Mouse (Mus musculus): ENCODE data around the gene Prnp.

GRCm38 (mm10) chr2:131895106-131895505 lies 14.6 kb upstream of the Prnp start:
- TF ChIP-seq CTCF (IDR thresholded peaks at IDR 0.05 in 2 of 3, conservative IDR thresholded peaks at IDR 0.05 in 1 of 3; ENCODE audit: control insufficient read depth in 1 of 3, insufficient read depth in 1 of 3, low read depth in 2 of 3, low read length in 3 of 3, poor library complexity in 1 of 3, severe bottlenecking in 1 of 3) (no peak), KAT2A (conservative IDR thresholded peaks at IDR 0.05; ENCODE audit: low read depth, low read length) (no peak), BHLHE40 (IDR thresholded peaks at IDR 0.05; ENCODE audit: borderline replicate concordance, low read depth, low read length) (no peak), ZMIZ1 (IDR thresholded peaks at IDR 0.05; ENCODE audit: low read depth, low read length) (no peak), SMC3 (IDR thresholded peaks at IDR 0.05; ENCODE audit: low read depth, low read length) (no peak), HCFC1 (IDR thresholded peaks at IDR 0.05; ENCODE audit: low read depth, low read length) (no peak), POLR2AphosphoS2 (IDR thresholded peaks at IDR 0.05; ENCODE audit: low read length) (no peak), POLR2A (IDR thresholded peaks at IDR 0.05; ENCODE audit: control insufficient read depth in 1 of 2, insufficient read depth in 1 of 2, low read depth in 1 of 2, low read length in 2 of 2, poor library complexity in 1 of 2) (no peak), E2F4 (IDR thresholded peaks at IDR 0.05; ENCODE audit: borderline replicate concordance, low read depth, low read length) (no peak)
